Mouse (Mus musculus): Measurements from ENCODE around the gene H2-Eb1. TPM values are rescaled to one million over a fixed set of nuclear protein-coding genes. Genes with fewer than 3 reads are reported as not detected.

The H2-Eb1 gene
- total and polyA plus RNA-seq, 2 experiments from 2014 or later = 2.1 to 2.7 TPM

DNA sequence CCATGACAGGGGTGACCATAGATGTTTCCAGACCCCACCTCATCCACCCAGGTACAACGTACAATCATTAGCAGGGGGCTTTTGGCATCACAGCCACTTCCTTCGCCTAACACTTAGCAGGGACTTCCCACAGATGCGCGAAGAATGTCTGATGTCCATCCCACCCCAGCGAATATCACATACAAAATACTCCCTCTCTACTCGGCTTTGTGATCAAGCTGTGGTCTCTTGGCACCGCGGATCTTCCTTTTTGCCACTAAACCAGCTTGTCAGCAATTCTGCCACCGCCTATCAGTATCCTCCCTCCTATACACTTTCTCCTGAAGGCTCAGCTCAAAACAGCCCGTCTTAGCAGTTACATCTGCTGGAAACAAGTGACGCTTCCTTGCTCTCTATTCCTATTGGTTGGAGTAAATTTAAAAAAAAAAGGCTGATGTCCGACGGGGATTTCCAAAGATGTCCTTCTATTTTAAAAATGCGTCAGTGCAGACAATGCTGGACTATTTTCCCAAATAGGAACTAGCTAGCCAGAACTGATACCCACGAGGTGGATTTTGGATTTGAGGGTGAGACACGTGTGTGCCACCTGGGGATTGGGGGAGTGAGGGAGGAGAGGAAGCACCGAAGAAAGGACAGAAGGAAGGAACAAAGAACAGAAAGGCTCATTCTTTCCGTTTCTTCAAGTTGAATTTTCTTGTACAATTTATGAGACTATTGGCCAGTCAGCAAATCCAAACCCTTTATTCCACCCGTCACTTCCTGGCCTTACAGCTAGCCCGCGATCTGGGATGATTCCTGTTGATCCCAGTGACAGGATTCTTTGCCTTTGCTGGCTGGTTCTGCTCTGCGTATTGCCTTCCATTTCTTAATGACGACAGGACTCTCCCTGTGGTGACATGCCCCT, 9.5 kb upstream of the H2-Eb1 start:
- DNase-seq (peak; percentile 92), ATAC-seq (peak; percentile 89)
- no peaks in the 10 kb centered on the region for H3K27me3 ChIP-seq (ENCODE audit: insufficient read depth, low read length)
- H3K36me3 ChIP-seq (ENCODE audit: insufficient read depth) = no peaks in the 10 kb centered on the region
- no peaks in the 10 kb centered on the region for H3K9me3 ChIP-seq (ENCODE audit: low read length)
- H3K27ac ChIP-seq (ENCODE audit: low read depth, low read length) = 0 out of 2 replicates have a peak overlapping the region, but pooled peaks have one; percentile 4
- H3K4me1 ChIP-seq (ENCODE audit: insufficient read depth) = no peaks in the 10 kb centered on the region; the same call in 1 of the 2 replicates
- peak overlapping the region; percentile 42 for H3K4me3 ChIP-seq (ENCODE audit: low read depth, low read length)
- 19% methylated on average over 23 of the region's 23 CpGs for WGBS
- TF ChIP-seq CTCF (IDR thresholded peaks at IDR 0.05; ENCODE audit: low read depth) = no peak
- peak overlapping the region; percentile 48 for H3K4me2 ChIP-seq (ENCODE audit: low read depth)
- H3K9ac ChIP-seq = peak overlapping the region; percentile 25; the same call in 1 of the 2 replicates

DNA sequence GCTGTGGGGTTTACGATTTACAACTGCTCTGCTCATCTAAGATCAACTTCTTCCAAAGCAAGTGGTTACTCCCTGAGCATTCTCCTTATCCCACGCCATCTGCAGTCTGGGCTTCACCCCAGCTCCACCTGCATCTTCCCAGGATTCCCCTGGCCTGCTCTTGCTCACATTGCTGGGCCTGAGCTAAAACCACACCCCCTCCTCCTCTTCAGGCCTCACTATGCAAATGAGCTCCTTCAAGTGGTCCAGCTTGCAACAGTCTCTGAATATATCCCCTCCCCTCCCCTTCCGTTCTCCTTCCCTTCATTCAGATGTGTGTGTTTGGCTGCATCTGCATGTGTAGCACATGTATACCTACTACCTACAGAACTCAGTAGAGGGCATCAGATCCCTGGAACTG, 6.3 kb upstream of the H2-Eb1 start:
- no peak overlapping the region for H3K4me3 ChIP-seq (ENCODE audit: low read depth, low read length)
- H3K9me3 ChIP-seq (ENCODE audit: low read length) = no peaks in the 10 kb centered on the region
- H3K4me1 ChIP-seq (ENCODE audit: insufficient read depth) = no peaks in the 10 kb centered on the region; the same call in 1 of the 2 replicates
- H3K27me3 ChIP-seq (ENCODE audit: insufficient read depth, low read length) = no peaks in the 10 kb centered on the region
- ATAC-seq (no peak), DNase-seq (no peak)
- H3K4me2 ChIP-seq (ENCODE audit: low read depth) = no peak overlapping the region
- no peak for TF ChIP-seq CTCF (IDR thresholded peaks at IDR 0.05; ENCODE audit: low read depth)
- H3K36me3 ChIP-seq (ENCODE audit: insufficient read depth) = no peaks in the 10 kb centered on the region
- H3K9ac ChIP-seq = no peak overlapping the region
- 56% methylated on average over 3 of the region's 3 CpGs for WGBS
- H3K27ac ChIP-seq (ENCODE audit: low read depth, low read length) = no peak overlapping the region

DNA sequence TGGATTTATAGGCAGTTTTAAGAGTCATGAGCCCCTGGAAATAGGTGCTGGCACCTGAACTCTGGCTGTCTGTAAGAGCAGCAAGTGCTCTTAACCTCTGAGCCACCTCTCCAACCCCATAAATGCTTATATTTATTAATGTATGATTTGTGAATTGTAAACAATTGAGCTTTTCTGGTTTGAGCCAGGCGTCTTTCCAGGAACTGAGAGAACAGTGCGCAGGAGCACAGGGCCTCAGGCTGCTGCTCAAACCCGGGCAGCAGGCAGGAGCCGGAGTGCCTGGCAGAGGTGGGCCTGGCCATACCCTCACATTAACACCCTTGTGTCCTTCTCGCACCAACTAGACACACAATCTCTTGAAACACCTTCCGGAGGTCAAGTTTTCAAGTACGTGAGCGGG, 5.6 kb upstream of the H2-Eb1 start:
- Histone ChIP-seq H3K27ac (ENCODE audit: low read depth, low read length) (no peak overlapping the region), H3K4me1 (ENCODE audit: insufficient read depth) (no peaks in the 10 kb centered on the region; the same call in 1 of the 2 replicates), H3K9me3 (ENCODE audit: low read length) (no peaks in the 10 kb centered on the region), H3K36me3 (ENCODE audit: insufficient read depth) (no peaks in the 10 kb centered on the region), H3K9ac (no peak overlapping the region), H3K4me2 (ENCODE audit: low read depth) (no peak overlapping the region), H3K27me3 (ENCODE audit: insufficient read depth, low read length) (no peaks in the 10 kb centered on the region), H3K4me3 (ENCODE audit: low read depth, low read length) (no peak overlapping the region)
- no peak for DNase-seq
- ATAC-seq = no peak
- TF ChIP-seq CTCF (IDR thresholded peaks at IDR 0.05; ENCODE audit: low read depth) = no peak
- 87% methylated on average over 8 of the region's 8 CpGs for WGBS

- Histone ChIP-seq H3K27me3 (ENCODE audit: insufficient read depth, low read length) (no peaks in the 10 kb centered on the region), H3K4me3 (ENCODE audit: low read depth, low read length) (no peak overlapping the region), H3K9me3 (ENCODE audit: low read length) (no peaks in the 10 kb centered on the region), H3K4me1 (ENCODE audit: insufficient read depth) (no peaks in the 10 kb centered on the region; the same call in 1 of the 2 replicates), H3K4me2 (ENCODE audit: low read depth) (no peak overlapping the region), H3K27ac (ENCODE audit: low read depth, low read length) (no peak overlapping the region), H3K36me3 (ENCODE audit: insufficient read depth) (no peaks in the 10 kb centered on the region), H3K9ac (no peak overlapping the region)
- WGBS = 79% methylated on average over 23 of the region's 23 CpGs
- no peak for TF ChIP-seq CTCF (IDR thresholded peaks at IDR 0.05; ENCODE audit: low read depth)
- ATAC-seq = no peak
- DNase-seq = no peak
Measured at GRCm38 (mm10) chr17:34300691-34301566, 4.7 kb upstream of the H2-Eb1 start.

DNA sequence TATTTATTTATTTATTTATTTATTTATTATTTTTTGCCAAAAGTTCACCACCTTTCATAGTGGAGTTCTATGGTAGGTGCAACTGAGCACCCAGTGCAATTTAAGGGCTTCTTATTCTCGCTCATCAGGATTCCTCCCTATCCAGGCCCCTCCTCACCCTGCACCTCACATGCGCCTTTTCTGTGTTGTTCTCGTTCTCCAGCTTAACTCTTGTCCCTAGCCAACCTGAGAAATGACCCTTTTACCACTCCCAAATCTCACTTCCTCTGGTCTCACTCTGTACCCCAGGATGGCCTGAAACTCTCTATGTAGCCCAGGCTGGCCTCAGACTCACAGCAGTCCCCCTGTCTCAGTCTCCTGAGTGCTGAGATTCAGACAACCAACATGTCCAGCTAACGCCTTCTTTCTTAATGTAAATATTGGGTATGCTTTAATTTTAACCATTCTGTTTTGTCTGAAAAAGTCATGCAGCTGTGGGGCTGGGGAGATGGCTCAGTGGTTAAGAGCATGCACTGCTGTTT, 3.9 kb upstream of the H2-Eb1 start:
- WGBS = 91% methylated on average over 4 of the region's 4 CpGs
- TF ChIP-seq CTCF (IDR thresholded peaks at IDR 0.05; ENCODE audit: low read depth) = no peak
- no peak for DNase-seq
- no peak for ATAC-seq
- Histone ChIP-seq H3K4me1 (ENCODE audit: insufficient read depth) (no peaks in the 10 kb centered on the region), H3K27me3 (ENCODE audit: insufficient read depth, low read length) (no peaks in the 10 kb centered on the region), H3K27ac (ENCODE audit: low read depth, low read length) (no peak overlapping the region), H3K4me2 (ENCODE audit: low read depth) (no peak overlapping the region), H3K9ac (no peak overlapping the region), H3K4me3 (ENCODE audit: low read depth, low read length) (no peak overlapping the region), H3K9me3 (ENCODE audit: low read length) (no peaks in the 10 kb centered on the region), H3K36me3 (ENCODE audit: insufficient read depth) (no peaks in the 10 kb centered on the region)

DNA sequence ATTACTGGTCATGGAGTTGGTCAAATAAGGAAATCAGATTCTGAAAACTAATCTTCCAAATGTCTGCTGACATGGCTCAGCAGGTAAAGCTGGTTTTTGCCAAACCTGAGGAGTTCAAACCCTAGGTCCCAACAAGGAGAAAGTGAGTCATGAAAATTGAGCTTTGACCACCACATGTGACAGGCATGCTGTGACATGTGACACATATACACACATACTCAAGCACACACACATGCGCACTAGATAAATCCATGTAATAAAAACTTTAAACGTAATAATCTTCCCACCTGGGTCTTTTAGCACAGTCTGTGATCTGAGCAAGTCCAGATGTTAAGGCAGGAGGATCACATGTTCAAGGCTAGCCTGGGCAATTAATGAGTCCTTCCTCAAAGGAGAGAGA, 1.9 kb upstream of the H2-Eb1 start:
- DNase-seq (no peak), ATAC-seq (no peak)
- Histone ChIP-seq H3K4me1 (ENCODE audit: insufficient read depth) (no peaks in the 10 kb centered on the region), H3K4me2 (ENCODE audit: low read depth) (no peak overlapping the region), H3K9ac (no peak overlapping the region), H3K4me3 (ENCODE audit: low read depth, low read length) (no peak overlapping the region), H3K27ac (ENCODE audit: low read depth, low read length) (no peak overlapping the region), H3K9me3 (ENCODE audit: low read length) (no peaks in the 10 kb centered on the region), H3K27me3 (ENCODE audit: insufficient read depth, low read length) (no peaks in the 10 kb centered on the region), H3K36me3 (ENCODE audit: insufficient read depth) (no peaks in the 10 kb centered on the region)
- WGBS = 91% methylated on average over 2 of the region's 2 CpGs
- TF ChIP-seq CTCF (IDR thresholded peaks at IDR 0.05; ENCODE audit: low read depth) = no peak

Data from forebrain, postnatal 0 days (tissue).